Mouse (Mus musculus) mouse trophoblast stem cell (cell line): ENCODE measurements around the gene Igf1r.

Experiments used
- in situ Hi-C, 2 experiments: fragments of 300-500 bp; cut with MseI, MboI; formaldehyde crosslinking; loops; 2 replicates in 1 of 2; 3 replicates in 1 of 2; pipeline ENCODE4 v1.15.1; 2025

The Igf1r gene

GRCm38 (mm10) chr7:68114983-68115715 lies 162.5 kb downstream of the Igf1r start:
- in situ Hi-C loops, result no loop called here

GRCm38 (mm10) chr7:68117567-68117966 lies 164.9 kb downstream of the Igf1r start:
- in situ Hi-C loops, result no loop called here

- in situ Hi-C loops, result no loop called here
Observed at GRCm38 (mm10) chr7:68117981-68118380, 165.4 kb downstream of the Igf1r start.

- in situ Hi-C loops, result loop anchor here in 1 of 2 experiments (10.0 kb wide), 1 partner anchor 165 kb away; the partner anchor contains the start of gene Igf1r
Observed at GRCm38 (mm10) chr7:68119605-68120004, 167.0 kb downstream of the Igf1r start.

- in situ Hi-C loops, result loop anchor here in 1 of 2 experiments (10.0 kb wide), 1 partner anchor 168 kb away; the partner anchor contains the start of gene Igf1r
Observed at GRCm38 (mm10) chr7:68122418-68122817, 169.8 kb downstream of the Igf1r start.

- in situ Hi-C loops, result loop anchor here (10.0 to 25.0 kb wide), 2 partner anchors 171 to 338 kb away; partner anchors contain the start of gene Igf1r (in 1 of the 2)
Observed at GRCm38 (mm10) chr7:68125347-68125746, 172.7 kb downstream of the Igf1r start.

GRCm38 (mm10) chr7:68127799-68128261 lies 175.2 kb downstream of the Igf1r start:
- in situ Hi-C loops, result loop anchor here (10.0 to 25.0 kb wide), 2 partner anchors 173 to 341 kb away; partner anchors contain the start of gene Igf1r (in 1 of the 2)

- in situ Hi-C loops, result loop anchor here (10.0 to 25.0 kb wide), 2 partner anchors 173 to 341 kb away; partner anchors contain the start of gene Igf1r (in 1 of the 2)
Observed at GRCm38 (mm10) chr7:68128271-68128674, 175.6 kb downstream of the Igf1r start.

GRCm38 (mm10) chr7:68129077-68129511 lies 176.5 kb downstream of the Igf1r start:
- in situ Hi-C loops, result loop anchor here (10.0 to 25.0 kb wide), 2 partner anchors 174 to 342 kb away; partner anchors contain the start of gene Igf1r (in 1 of the 2)

GRCm38 (mm10) chr7:68129546-68130253 lies 177.1 kb downstream of the Igf1r start:
- in situ Hi-C loops, result loop anchor here (10.0 to 25.0 kb wide), 3 partner anchors 165 to 342 kb away; partner anchors contain the start of gene Igf1r (in 1 of the 2)

GRCm38 (mm10) chr7:68130950-68131580 lies 178.4 kb downstream of the Igf1r start:
- in situ Hi-C loops, result loop anchor here in 1 of 2 experiments (10.0 to 25.0 kb wide), 2 partner anchors 166 to 344 kb away; no protein-coding TSS in a partner anchor

GRCm38 (mm10) chr7:68133679-68134078 lies 181.1 kb downstream of the Igf1r start:
- in situ Hi-C loops, result loop anchor here in 1 of 2 experiments (10.0 to 25.0 kb wide), 2 partner anchors 169 to 346 kb away; no protein-coding TSS in a partner anchor

GRCm38 (mm10) chr7:68134948-68135347 lies 182.3 kb downstream of the Igf1r start:
- in situ Hi-C loops, result loop anchor here in 1 of 2 experiments (10.0 to 25.0 kb wide), 2 partner anchors 170 to 348 kb away; no protein-coding TSS in a partner anchor

GRCm38 (mm10) chr7:68136056-68136455 lies 183.4 kb downstream of the Igf1r start:
- in situ Hi-C loops, result loop anchor here in 1 of 2 experiments (10.0 to 25.0 kb wide), 2 partner anchors 171 to 349 kb away; no protein-coding TSS in a partner anchor

- in situ Hi-C loops, result loop anchor here in 1 of 2 experiments (10.0 to 25.0 kb wide), 2 partner anchors 175 to 352 kb away; no protein-coding TSS in a partner anchor
Observed at GRCm38 (mm10) chr7:68139384-68139783, 186.8 kb downstream of the Igf1r start.

GRCm38 (mm10) chr7:68140041-68140807 lies 187.6 kb downstream of the Igf1r start:
- in situ Hi-C loops, result loop anchor here in 1 of 2 experiments (25.0 kb wide), 1 partner anchor 353 kb away; no protein-coding TSS in a partner anchor

- in situ Hi-C loops, result loop anchor here in 1 of 2 experiments (25.0 kb wide), 1 partner anchor 357 kb away; no protein-coding TSS in a partner anchor
Observed at GRCm38 (mm10) chr7:68144266-68144665, 191.6 kb downstream of the Igf1r start.

- in situ Hi-C loops, result loop anchor here in 1 of 2 experiments (25.0 kb wide), 1 partner anchor 361 kb away; no protein-coding TSS in a partner anchor
Observed at GRCm38 (mm10) chr7:68148297-68149048, 195.8 kb downstream of the Igf1r start.

GRCm38 (mm10) chr7:68151892-68152291 lies 199.3 kb downstream of the Igf1r start:
- in situ Hi-C loops, result no loop called here
